ENCODE assay signal across 13 mouse cellular contexts in genomic region chr3:122362719-122363118, GRCm38 (mm10).
A peak's percentile ranks its signal among the peaks of the same experiment; 100 is the strongest.
DNase-seq lines count a peak whose midpoint lies in the region; TF ChIP-seq lines count a peak whose summit lies in the region.
"Had no signal": no experiment of that assay in that cellular context is flagged by ENCODE, and none has a peak within 500 bp of the region (broad histone marks: within the 10 kb centered on the region; RNA-seq: fewer than 3 reads in every experiment).

No protein-coding gene starts in this region.

- H3K4me3 ChIP-seq in gastrocnemius, adult 2 months = no peak overlapping the region
- no peak overlapping the region for H3K4me3 ChIP-seq in myocyte
- no peak overlapping the region for H3K4me3 ChIP-seq in left cerebral cortex, adult 2 months
- H3K4me3 ChIP-seq: forebrain, embryonic 13.5 days; limb, embryonic 12.5 days; liver, embryonic 15.5 days had no signal

- TF ChIP-seq CTCF in gastrocnemius, adult 2 months (IDR thresholded peaks at IDR 0.05) = no peak
- no peak for TF ChIP-seq CTCF in left cerebral cortex, adult 2 months (IDR thresholded peaks at IDR 0.05)

- no peak for TF ChIP-seq POLR2A in myocyte (IDR thresholded peaks at IDR 0.05; ENCODE audit: insufficient read length, low read depth)

- peak; percentile 67 for DNase-seq in gastrocnemius, adult 2 months
- no peak for DNase-seq in gastrocnemius, adult 18-20 months (ENCODE audit: low spot score)
- DNase-seq in lung, adult 18-20 months = peak; percentile 20 to 25
- no peak for DNase-seq in lung, postnatal 10 days
- DNase-seq in 3T3-L1 (ENCODE audit: low read depth, low spot score) = peak; percentile 75
- DNase-seq in left cerebral cortex, adult 2 months (ENCODE audit: extremely low spot score in 1 of 2, low spot score in 2 of 2) = no peak
- DNase-seq: cerebellum, postnatal 36 days; kidney, adult 18-20 months had no signal

- no peak overlapping the region for H3ac ChIP-seq in myocyte (ENCODE audit: control insufficient read depth, insufficient read length)

- intact Hi-C loops in gastrocnemius, adult 2 months (cut with DNase I) = no loop called here
- intact Hi-C loops in left cerebral cortex, adult 2 months (cut with DNase I) = no loop called here

- H3K79me2 ChIP-seq in myocyte (ENCODE audit: control insufficient read depth, insufficient read depth) = no peaks in the 10 kb centered on the region

- peak overlapping the region; percentile 41 for H3K4me2 ChIP-seq in myocyte (ENCODE audit: low read depth)
- H3K4me2 ChIP-seq: forebrain, embryonic 13.5 days; hindbrain, embryonic 14.5 days; limb, embryonic 12.5 days; liver, embryonic 15.5 days had no signal

- no peaks in the 10 kb centered on the region for H3K36me3 ChIP-seq in myocyte (ENCODE audit: control insufficient read depth, insufficient read depth)
- H3K36me3 ChIP-seq: limb, embryonic 12.5 days; liver, embryonic 15.5 days had no signal

- H3K27ac ChIP-seq in gastrocnemius, adult 2 months = no peak overlapping the region
- no peak overlapping the region for H3K27ac ChIP-seq in left cerebral cortex, adult 2 months
- H3K27ac ChIP-seq: forebrain, embryonic 13.5 days; hindbrain, embryonic 14.5 days; limb, embryonic 12.5 days; liver, embryonic 15.5 days had no signal

- H3K27me3 ChIP-seq in myocyte (ENCODE audit: control insufficient read depth, insufficient read depth, insufficient read length) = no peaks in the 10 kb centered on the region
- H3K27me3 ChIP-seq: forebrain, embryonic 13.5 days; limb, embryonic 12.5 days; liver, embryonic 15.5 days had no signal

TF ChIP-seq in myocyte, 11 proteins besides CTCF, POLR2A, EP300 and RAD21:
- TF ChIP-seq MYOD1 (IDR thresholded peaks at IDR 0.05; ENCODE audit: control insufficient read depth in 1 of 3, insufficient read length in 2 of 3, low read depth in 2 of 3) = no peak
- TF ChIP-seq TCF12 (IDR thresholded peaks at IDR 0.05; ENCODE audit: insufficient read depth, poor library complexity, severe bottlenecking) = no peak
- TF ChIP-seq POLR2AphosphoS2 (IDR thresholded peaks at IDR 0.05; ENCODE audit: insufficient read length, low read depth) = no peak
- TF ChIP-seq CEBPB (IDR thresholded peaks at IDR 0.05; ENCODE audit: insufficient read depth, poor library complexity, severe bottlenecking) = no peak
- no peak for TF ChIP-seq SRF (IDR thresholded peaks at IDR 0.05; ENCODE audit: control insufficient read depth, insufficient read length, low read depth)
- no peak for TF ChIP-seq REST (IDR thresholded peaks at IDR 0.05; ENCODE audit: insufficient read depth, insufficient read length)
- TF ChIP-seq E2F4 (IDR thresholded peaks at IDR 0.05; ENCODE audit: insufficient read depth) = no peak
- no peak for TF ChIP-seq MAX (IDR thresholded peaks at IDR 0.05; ENCODE audit: low read depth)
- no peak for TF ChIP-seq MYOG (IDR thresholded peaks at IDR 0.05; ENCODE audit: control insufficient read depth in 1 of 3, insufficient read depth in 1 of 3, insufficient read length in 2 of 3, low read depth in 2 of 3)
- TF ChIP-seq USF1 (IDR thresholded peaks at IDR 0.05; ENCODE audit: low read depth) = no peak
- no peak for TF ChIP-seq TCF3 (IDR thresholded peaks at IDR 0.05; ENCODE audit: insufficient read length, low read depth)

Comparison
In these comparisons a context has a peak if more than half of its experiments do, and no peak if none do; other contexts are left out.
1. DNase-seq: peak in gastrocnemius, adult 2 months (single experiment), lung, adult 18-20 months (2 of 2) and 3T3-L1 (single experiment); none in gastrocnemius, adult 18-20 months (single experiment), lung, postnatal 10 days (single experiment) and left cerebral cortex, adult 2 months (0 of 2).